Mouse (Mus musculus) cerebellum, adult 2 months (tissue): ENCODE measurements at regions not wholly inside any gene's neighbourhood (a gene's known extent, or its start where the extent isn't known, plus 50 kb on each side); places are given as distances from the start of the nearest gene placed in this dataset.
A peak's percentile ranks its signal among the peaks of the same experiment; 100 is the strongest.

Experiments
- CTCF ChIP-seq: fragments of 200-500 bp; IDR thresholded peaks from 2 replicates; pipeline ENCODE4 v1.5.1; 2011; ENCODE audit warnings: low read depth, mild to moderate bottlenecking, control low read depth, low read length, moderate library complexity, borderline replicate concordance; ENCODE audit not compliant: insufficient read depth
- POLR2A ChIP-seq: fragments of 200-500 bp; IDR thresholded peaks from 2 replicates; pipeline ENCODE4 v1.6.1; 2011; ENCODE audit warnings: low read length, control low read depth, borderline replicate concordance; ENCODE audit not compliant: insufficient read depth

DNA sequence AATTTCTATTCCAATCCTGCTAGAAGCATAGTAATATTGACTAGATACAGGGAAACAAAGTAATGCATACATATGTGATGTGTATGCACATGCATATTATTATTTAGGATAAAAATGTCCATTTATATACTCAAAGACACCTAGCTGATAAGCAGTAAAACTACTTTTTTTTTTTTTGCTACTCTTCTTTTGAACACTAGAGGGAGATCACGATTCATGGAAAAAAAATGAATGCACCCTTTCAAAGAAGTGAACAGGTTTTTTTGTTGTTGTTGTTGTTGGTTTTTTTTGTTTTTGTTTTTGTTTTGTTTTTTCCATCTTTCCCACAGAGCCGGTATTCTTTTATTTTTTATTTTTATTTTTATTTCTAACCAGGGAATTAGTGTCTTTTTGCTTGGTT, 99.1 kb upstream of the Agtr2 start:
- TF ChIP-seq POLR2A, result no peak
- 0 out of 2 replicates have a peak, but pooled peaks have one; percentile 4 for TF ChIP-seq CTCF
